Mouse (Mus musculus): Measurements from ENCODE around the gene Gm45783. TPM values are rescaled to one million over a fixed set of nuclear protein-coding genes. Genes with fewer than 3 reads are reported as not detected.

The Gm45783 gene
- polyA plus RNA-seq (2017; shearing (Covaris generic)): not detected

GRCm38 (mm10) chr7:7374431-7374830 lies at the start of gene Gm45783:
Gm45783 (minus strand) TSS chr7:7374573.

GRCm38 (mm10) chr7:7399603-7400002 lies 25.2 kb upstream of the Gm45783 start, which contains the start of gene Vmn2r31:
Vmn2r31 (minus strand) TSS chr7:7399703.

GRCm38 (mm10) chr7:7337509-7337908 lies 36.9 kb downstream of the Gm45783 start, which contains the start of gene Vmn2r30:
Vmn2r30 (minus strand) TSS chr7:7337609.

Other genes starting within 250 kb of the Gm45783 start
- 10 to 100 TPM; 12.1 to 13.1 TPM for gene Zfp773, start 237.8 kb downstream of the Gm45783 start, polyA plus RNA-seq (2017; shearing (Covaris generic))
- gene Zfp418, start 203.2 kb downstream of the Gm45783 start, polyA plus RNA-seq (2017; shearing (Covaris generic)): 1 to 10 TPM in 1 of 2 experiments, under 1 TPM in 1; 0.67 to 6.8 TPM
- 1 to 10 TPM; 4.5 to 9.6 TPM for gene Zfp772, start 164.6 kb downstream of the Gm45783 start, polyA plus RNA-seq (2017; shearing (Covaris generic))
- gene Vmn2r29, start 127.2 kb downstream of the Gm45783 start, polyA plus RNA-seq (2017; shearing (Covaris generic)): 1 to 10 TPM in 1 of 2 experiments, under 1 TPM in 1; 0.52 to 1.9 TPM
- gene Gm45844, start 96.3 kb downstream of the Gm45783 start, polyA plus RNA-seq (2017; shearing (Covaris generic)): 1 to 10 TPM; 2.3 to 3.9 TPM
- gene Clcn4, start 73.7 kb downstream of the Gm45783 start, polyA plus RNA-seq (2017; shearing (Covaris generic)): 10 to 100 TPM; 66.9 to 71.3 TPM
- gene Vmn2r30, start 37.0 kb downstream of the Gm45783 start, polyA plus RNA-seq (2017; shearing (Covaris generic)): under 1 TPM in 1 of 2 experiments, not detected in 1; 0.06 TPM
- gene Vmn2r31, start 25.1 kb upstream of the Gm45783 start, polyA plus RNA-seq (2017; shearing (Covaris generic)): under 1 TPM; 0.24 to 0.95 TPM
- under 1 TPM; 0.05 to 0.15 TPM for gene Vmn2r32, start 105.4 kb upstream of the Gm45783 start, polyA plus RNA-seq (2017; shearing (Covaris generic))
- gene Vmn2r33, start 192.2 kb upstream of the Gm45783 start, polyA plus RNA-seq (2017; shearing (Covaris generic)): under 1 TPM in 1 of 2 experiments, not detected in 1; 0.53 TPM

All from inflammation-experienced regulatory T-cells (primary cell).